Mouse (Mus musculus): ENCODE measurements around the gene Oxnad1. TPM values are rescaled to one million over a fixed set of nuclear protein-coding genes. Genes with fewer than 3 reads are reported as not detected.
"Not testable (repeated sequence)": the region's sequence is repeated elsewhere in the genome, so short reads cannot be mapped to it uniquely, and the experiment has no call there.

Oxnad1 gene
- polyA plus RNA-seq, 1 experiment from 2014 or later: 36.9 TPM

- ATAC-seq (ENCODE audit: low FRiP score, low TSS enrichment): no peak
- H3K27ac ChIP-seq (ENCODE audit: low read length): no peak overlapping the region
- H3K4me3 ChIP-seq (ENCODE audit: low read length): no peak overlapping the region
- H3K4me2 ChIP-seq (replicated peaks; ENCODE audit: low read depth, low read length): no peak overlapping the region
- no peaks in the 10 kb centered on the region for H3K27me3 ChIP-seq (ENCODE audit: insufficient read depth, low read length)
- no peaks in the 10 kb centered on the region for H3K4me1 ChIP-seq (ENCODE audit: insufficient read depth, low read length)
- H3K9ac ChIP-seq (replicated peaks; ENCODE audit: low read length): no peak overlapping the region
- no peaks in the 10 kb centered on the region for H3K9me3 ChIP-seq (ENCODE audit: low read length)
- 76% methylated on average over 2 of the region's 2 CpGs for WGBS
- H3K36me3 ChIP-seq (ENCODE audit: insufficient read depth, low read length): no peaks in the 10 kb centered on the region
Observed at GRCm38 (mm10) chr14:32134293-32134692, 49.1 kb downstream of the Oxnad1 start.

GRCm38 (mm10) chr14:32136467-32136866 lies 51.3 kb downstream of the Oxnad1 start:
- H3K27ac ChIP-seq (ENCODE audit: low read length); ATAC-seq (ENCODE audit: low FRiP score, low TSS enrichment); H3K4me1 ChIP-seq (ENCODE audit: insufficient read depth, low read length); H3K27me3 ChIP-seq (ENCODE audit: insufficient read depth, low read length); H3K9me3 ChIP-seq (ENCODE audit: low read length); H3K4me2 ChIP-seq (replicated peaks; ENCODE audit: low read depth, low read length); H3K9ac ChIP-seq (replicated peaks; ENCODE audit: low read length); H3K36me3 ChIP-seq (ENCODE audit: insufficient read depth, low read length); H3K4me3 ChIP-seq (ENCODE audit: low read length): not testable (repeated sequence)
- 63% methylated on average over 3 of the region's 3 CpGs for WGBS

- Histone ChIP-seq H3K9me3 (ENCODE audit: low read length) (no peaks in the 10 kb centered on the region), H3K4me3 (ENCODE audit: low read length) (no peak overlapping the region), H3K36me3 (ENCODE audit: insufficient read depth, low read length) (no peaks in the 10 kb centered on the region), H3K27ac (ENCODE audit: low read length) (no peak overlapping the region), H3K9ac (replicated peaks; ENCODE audit: low read length) (no peak overlapping the region), H3K27me3 (ENCODE audit: insufficient read depth, low read length) (no peaks in the 10 kb centered on the region), H3K4me1 (ENCODE audit: insufficient read depth, low read length) (no peaks in the 10 kb centered on the region), H3K4me2 (replicated peaks; ENCODE audit: low read depth, low read length) (no peak overlapping the region)
- no peak for ATAC-seq (ENCODE audit: low FRiP score, low TSS enrichment)
- 78% methylated on average over 5 of the region's 5 CpGs for WGBS
Observed at GRCm38 (mm10) chr14:32140359-32140965, 55.3 kb downstream of the Oxnad1 start.

GRCm38 (mm10) chr14:32141723-32142122 lies 56.5 kb downstream of the Oxnad1 start, which contains the start of gene Msmb:
Gene Msmb, plus strand, starts transcription at chr14:32142023.
- H3K4me3 ChIP-seq (ENCODE audit: low read length): no peak within 1 kb of the TSS
- no peaks in the 10 kb centered on the region for H3K27me3 ChIP-seq (ENCODE audit: insufficient read depth, low read length)
- 0 out of 2 replicates have a peak, but pooled peaks cover under 1% of the 10 kb centered on the region for H3K9me3 ChIP-seq (ENCODE audit: low read length)
- H3K4me2 ChIP-seq (replicated peaks; ENCODE audit: low read depth, low read length): no peak within 1 kb of the TSS
- ATAC-seq (ENCODE audit: low FRiP score, low TSS enrichment): no peak
- H3K36me3 ChIP-seq (ENCODE audit: insufficient read depth, low read length): no peaks in the 10 kb centered on the region
- no peaks in the 10 kb centered on the region for H3K4me1 ChIP-seq (ENCODE audit: insufficient read depth, low read length)
- H3K9ac ChIP-seq (replicated peaks; ENCODE audit: low read length): no peak within 1 kb of the TSS
- no peak within 1 kb of the TSS for H3K27ac ChIP-seq (ENCODE audit: low read length)
- 86% methylated on average over 5 of the region's 5 CpGs for WGBS

- ATAC-seq (ENCODE audit: low FRiP score, low TSS enrichment): no peak
- no peak overlapping the region for H3K9ac ChIP-seq (replicated peaks; ENCODE audit: low read length)
Observed at GRCm38 (mm10) chr14:32144734-32145133, 59.6 kb downstream of the Oxnad1 start.

GRCm38 (mm10) chr14:32145401-32145800 lies 60.2 kb downstream of the Oxnad1 start:
- Histone ChIP-seq H3K4me2 (replicated peaks; ENCODE audit: low read depth, low read length) (no peak overlapping the region), H3K4me1 (ENCODE audit: insufficient read depth, low read length) (no peaks in the 10 kb centered on the region), H3K27me3 (ENCODE audit: insufficient read depth, low read length) (no peaks in the 10 kb centered on the region), H3K4me3 (ENCODE audit: low read length) (no peak overlapping the region), H3K9ac (replicated peaks; ENCODE audit: low read length) (no peak overlapping the region), H3K9me3 (ENCODE audit: low read length) (peaks cover 11% of the 10 kb centered on the region; the same call in 1 of the 2 replicates), H3K36me3 (ENCODE audit: insufficient read depth, low read length) (no peaks in the 10 kb centered on the region), H3K27ac (ENCODE audit: low read length) (no peak overlapping the region)
- WGBS: 52% methylated on average over 4 of the region's 4 CpGs
- ATAC-seq (ENCODE audit: low FRiP score, low TSS enrichment): no peak

More at GRCm38 (mm10) chr14:32144734-32145133, 59.6 kb downstream of the Oxnad1 start:
- H3K27ac ChIP-seq (ENCODE audit: low read length): no peak overlapping the region
- no peaks in the 10 kb centered on the region for H3K27me3 ChIP-seq (ENCODE audit: insufficient read depth, low read length)
- no peak overlapping the region for H3K4me3 ChIP-seq (ENCODE audit: low read length)
- H3K4me1 ChIP-seq (ENCODE audit: insufficient read depth, low read length): no peaks in the 10 kb centered on the region
- peaks cover 11% of the 10 kb centered on the region; the same call in 1 of the 2 replicates for H3K9me3 ChIP-seq (ENCODE audit: low read length)
- no peaks in the 10 kb centered on the region for H3K36me3 ChIP-seq (ENCODE audit: insufficient read depth, low read length)
- no peak overlapping the region for H3K4me2 ChIP-seq (replicated peaks; ENCODE audit: low read depth, low read length)

GRCm38 (mm10) chr14:32145809-32146511 lies 60.8 kb downstream of the Oxnad1 start:
- Histone ChIP-seq H3K36me3 (ENCODE audit: insufficient read depth, low read length) (no peaks in the 10 kb centered on the region), H3K4me1 (ENCODE audit: insufficient read depth, low read length) (no peaks in the 10 kb centered on the region), H3K4me2 (replicated peaks; ENCODE audit: low read depth, low read length) (no peak overlapping the region), H3K27me3 (ENCODE audit: insufficient read depth, low read length) (no peaks in the 10 kb centered on the region), H3K9ac (replicated peaks; ENCODE audit: low read length) (no peak overlapping the region), H3K9me3 (ENCODE audit: low read length) (peaks cover 11% of the 10 kb centered on the region; the same call in 1 of the 2 replicates), H3K4me3 (ENCODE audit: low read length) (no peak overlapping the region), H3K27ac (ENCODE audit: low read length) (no peak overlapping the region)
- no peak for ATAC-seq (ENCODE audit: low FRiP score, low TSS enrichment)
- 50% methylated on average over 7 of the region's 7 CpGs for WGBS

GRCm38 (mm10) chr14:32146578-32146977 lies 61.4 kb downstream of the Oxnad1 start:
- H3K27ac ChIP-seq (ENCODE audit: low read length): no peak overlapping the region
- H3K36me3 ChIP-seq (ENCODE audit: insufficient read depth, low read length): no peaks in the 10 kb centered on the region
- H3K4me2 ChIP-seq (replicated peaks; ENCODE audit: low read depth, low read length): no peak overlapping the region
- H3K4me1 ChIP-seq (ENCODE audit: insufficient read depth, low read length): no peaks in the 10 kb centered on the region
- no peak for ATAC-seq (ENCODE audit: low FRiP score, low TSS enrichment)
- no peak overlapping the region for H3K9ac ChIP-seq (replicated peaks; ENCODE audit: low read length)
- WGBS: 62% methylated on average over 2 of the region's 2 CpGs
- H3K4me3 ChIP-seq (ENCODE audit: low read length): no peak overlapping the region
- H3K27me3 ChIP-seq (ENCODE audit: insufficient read depth, low read length): no peaks in the 10 kb centered on the region
- peaks cover 11% of the 10 kb centered on the region; the same call in 1 of the 2 replicates for H3K9me3 ChIP-seq (ENCODE audit: low read length)

GRCm38 (mm10) chr14:32150872-32151271 lies 65.7 kb downstream of the Oxnad1 start:
- Histone ChIP-seq H3K27ac (ENCODE audit: low read length) (no peak overlapping the region), H3K4me1 (ENCODE audit: insufficient read depth, low read length) (no peaks in the 10 kb centered on the region), H3K4me3 (ENCODE audit: low read length) (no peak overlapping the region), H3K9me3 (ENCODE audit: low read length) (peaks cover 11% of the 10 kb centered on the region; the same call in 1 of the 2 replicates), H3K9ac (replicated peaks; ENCODE audit: low read length) (no peak overlapping the region), H3K27me3 (ENCODE audit: insufficient read depth, low read length) (no peaks in the 10 kb centered on the region), H3K4me2 (replicated peaks; ENCODE audit: low read depth, low read length) (no peak overlapping the region), H3K36me3 (ENCODE audit: insufficient read depth, low read length) (no peaks in the 10 kb centered on the region)
- WGBS: 90% methylated on average over 2 of the region's 2 CpGs
- no peak for ATAC-seq (ENCODE audit: low FRiP score, low TSS enrichment)

Measured in kidney, embryonic 16.5 days (tissue).